Mouse (Mus musculus): ENCODE measurements around the gene Cacna1e. TPM values are rescaled to one million over a fixed set of nuclear protein-coding genes. Genes with fewer than 3 reads are reported as not detected.

Cacna1e gene
- polyA plus RNA-seq, 1 experiment = not detected

GRCm38 (mm10) chr1:154460067-154460466, 424.2 kb downstream of the Cacna1e start:
- Histone ChIP-seq H3K27me3 (ENCODE audit: control insufficient read depth) (no peaks in the 10 kb centered on the region), H3K36me3 (ENCODE audit: control insufficient read depth) (no peaks in the 10 kb centered on the region), H3K9me3 (ENCODE audit: control insufficient read depth, low read length) (no peaks in the 10 kb centered on the region), H3K4me1 (ENCODE audit: control insufficient read depth) (no peaks in the 10 kb centered on the region), H3K4me3 (replicated peaks) (no peak overlapping the region)
- TF ChIP-seq GATA1 (IDR thresholded peaks at IDR 0.05; ENCODE audit: low read length) = no peak
- no peak for TF ChIP-seq TAL1 (IDR thresholded peaks at IDR 0.05; ENCODE audit: low read length)

DNA sequence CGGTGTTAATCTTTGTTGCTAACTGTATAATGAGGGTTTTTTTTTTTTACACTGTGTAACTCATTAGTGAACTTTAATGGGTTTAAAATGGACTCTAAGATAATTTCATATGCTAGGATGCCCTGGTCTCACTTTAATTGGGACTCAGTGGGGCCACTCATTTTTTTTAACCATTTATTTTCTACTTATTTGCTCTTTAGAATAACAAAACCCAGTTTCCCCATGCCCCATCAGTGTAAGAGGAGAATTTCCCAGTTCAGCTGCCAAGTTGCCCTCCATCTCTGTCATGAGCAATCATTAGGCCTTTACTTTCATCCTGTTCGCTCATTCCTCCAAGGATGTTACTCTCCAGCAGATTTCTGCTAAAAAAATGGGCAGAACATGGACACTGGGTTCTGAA, 425.7 kb downstream of the Cacna1e start:
- Histone ChIP-seq H3K4me1 (ENCODE audit: control insufficient read depth) (no peaks in the 10 kb centered on the region), H3K36me3 (ENCODE audit: control insufficient read depth) (no peaks in the 10 kb centered on the region), H3K27me3 (ENCODE audit: control insufficient read depth) (no peaks in the 10 kb centered on the region), H3K9me3 (ENCODE audit: control insufficient read depth, low read length) (no peaks in the 10 kb centered on the region), H3K4me3 (replicated peaks) (no peak overlapping the region)
- TF ChIP-seq TAL1 (IDR thresholded peaks at IDR 0.05; ENCODE audit: low read length) = no peak
- no peak for TF ChIP-seq GATA1 (IDR thresholded peaks at IDR 0.05; ENCODE audit: low read length)

DNA sequence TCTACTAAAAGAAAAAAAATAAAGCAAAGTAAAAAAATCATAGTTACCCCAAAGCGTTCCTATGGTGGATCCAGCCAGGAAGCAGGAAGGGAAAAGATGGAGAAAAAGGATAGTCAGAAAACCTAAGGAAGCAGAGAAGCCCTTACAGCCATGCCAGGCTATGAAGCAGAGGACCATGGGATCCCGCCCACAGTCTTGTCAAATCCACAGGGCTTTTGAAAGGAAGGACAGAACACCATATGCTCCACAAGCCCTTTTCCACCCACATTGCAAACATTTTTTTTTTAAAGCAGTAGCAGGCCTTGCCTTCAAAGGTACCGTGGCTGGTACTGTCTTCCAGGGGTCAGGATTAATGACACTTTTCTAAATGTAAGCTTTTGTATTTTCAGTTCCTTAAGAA, 433.5 kb downstream of the Cacna1e start:
- no peaks in the 10 kb centered on the region for H3K36me3 ChIP-seq (ENCODE audit: control insufficient read depth)
- H3K4me1 ChIP-seq (ENCODE audit: control insufficient read depth) = no peaks in the 10 kb centered on the region
- TF ChIP-seq GATA1 (IDR thresholded peaks at IDR 0.05; ENCODE audit: low read length) (no peak), TAL1 (IDR thresholded peaks at IDR 0.05; ENCODE audit: low read length) (no peak)

DNA sequence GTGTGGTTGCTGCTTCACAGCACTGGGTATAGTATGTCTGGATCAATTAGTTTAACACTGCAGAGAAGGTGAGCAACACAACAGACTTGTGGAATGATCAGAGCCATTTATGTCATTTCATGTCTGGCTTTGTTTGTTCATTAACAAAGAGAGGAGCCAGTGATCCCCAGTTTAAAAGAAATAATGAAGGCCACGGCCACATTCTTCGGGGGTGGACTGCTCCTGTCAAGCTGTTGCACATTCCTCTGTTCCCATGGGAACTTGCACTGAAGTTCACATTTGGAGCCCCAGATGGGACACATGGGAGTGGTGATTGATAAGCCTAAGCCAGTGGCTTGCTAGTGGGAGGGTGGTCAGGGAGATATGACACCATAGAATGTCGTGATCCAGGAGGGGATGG, 437.8 kb downstream of the Cacna1e start:
- Histone ChIP-seq H3K4me1 (ENCODE audit: control insufficient read depth) (no peaks in the 10 kb centered on the region), H3K9me3 (ENCODE audit: control insufficient read depth, low read length) (peaks cover 2% of the 10 kb centered on the region; the same call in 1 of the 2 replicates), H3K4me3 (replicated peaks) (no peak overlapping the region), H3K27me3 (ENCODE audit: control insufficient read depth) (no peaks in the 10 kb centered on the region), H3K36me3 (ENCODE audit: control insufficient read depth) (no peaks in the 10 kb centered on the region)
- TF ChIP-seq GATA1 (IDR thresholded peaks at IDR 0.05; ENCODE audit: low read length) = no peak
- TF ChIP-seq TAL1 (IDR thresholded peaks at IDR 0.05; ENCODE audit: low read length) = no peak

More for the DNA sequence above, 433.5 kb downstream of the Cacna1e start:
- no peaks in the 10 kb centered on the region for H3K9me3 ChIP-seq (ENCODE audit: control insufficient read depth, low read length)
- H3K27me3 ChIP-seq (ENCODE audit: control insufficient read depth) = no peaks in the 10 kb centered on the region
- no peak overlapping the region for H3K4me3 ChIP-seq (replicated peaks)

GRCm38 (mm10) chr1:154433520-154433919, 450.8 kb downstream of the Cacna1e start:
- H3K36me3 ChIP-seq (ENCODE audit: control insufficient read depth) = no peaks in the 10 kb centered on the region
- H3K4me3 ChIP-seq (replicated peaks) = no peak overlapping the region
- H3K9me3 ChIP-seq (ENCODE audit: control insufficient read depth, low read length) = no peaks in the 10 kb centered on the region
- no peaks in the 10 kb centered on the region for H3K27me3 ChIP-seq (ENCODE audit: control insufficient read depth)
- no peaks in the 10 kb centered on the region for H3K4me1 ChIP-seq (ENCODE audit: control insufficient read depth)
- no peak for TF ChIP-seq GATA1 (IDR thresholded peaks at IDR 0.05; ENCODE audit: low read length)
- no peak for TF ChIP-seq TAL1 (IDR thresholded peaks at IDR 0.05; ENCODE audit: low read length)

- no peaks in the 10 kb centered on the region for H3K4me1 ChIP-seq (ENCODE audit: control insufficient read depth)
- no peak overlapping the region for H3K4me3 ChIP-seq (replicated peaks)
- H3K36me3 ChIP-seq (ENCODE audit: control insufficient read depth) = no peaks in the 10 kb centered on the region
- TF ChIP-seq GATA1 (IDR thresholded peaks at IDR 0.05; ENCODE audit: low read length) (no peak), TAL1 (IDR thresholded peaks at IDR 0.05; ENCODE audit: low read length) (no peak)
- H3K27me3 ChIP-seq (ENCODE audit: control insufficient read depth) = no peaks in the 10 kb centered on the region
- H3K9me3 ChIP-seq (ENCODE audit: control insufficient read depth, low read length) = no peaks in the 10 kb centered on the region
These were observed 451.2 kb downstream of the Cacna1e start for GRCm38 (mm10) chr1:154433112-154433511.

- Histone ChIP-seq H3K27me3 (ENCODE audit: control insufficient read depth) (no peaks in the 10 kb centered on the region), H3K36me3 (ENCODE audit: control insufficient read depth) (no peaks in the 10 kb centered on the region), H3K9me3 (ENCODE audit: control insufficient read depth, low read length) (no peaks in the 10 kb centered on the region), H3K4me3 (replicated peaks) (no peak overlapping the region), H3K4me1 (ENCODE audit: control insufficient read depth) (no peaks in the 10 kb centered on the region)
- TF ChIP-seq TAL1 (IDR thresholded peaks at IDR 0.05; ENCODE audit: low read length) (no peak), GATA1 (IDR thresholded peaks at IDR 0.05; ENCODE audit: low read length) (no peak)
These were observed 456.0 kb downstream of the Cacna1e start for GRCm38 (mm10) chr1:154428276-154428675.

- no peak for TF ChIP-seq GATA1 (IDR thresholded peaks at IDR 0.05; ENCODE audit: low read length)
- no peak for TF ChIP-seq TAL1 (IDR thresholded peaks at IDR 0.05; ENCODE audit: low read length)
- peaks cover 6% of the 10 kb centered on the region; the same call in 1 of the 2 replicates for H3K9me3 ChIP-seq (ENCODE audit: control insufficient read depth, low read length)
- H3K36me3 ChIP-seq (ENCODE audit: control insufficient read depth) = no peaks in the 10 kb centered on the region
- no peaks in the 10 kb centered on the region for H3K4me1 ChIP-seq (ENCODE audit: control insufficient read depth)
- H3K27me3 ChIP-seq (ENCODE audit: control insufficient read depth) = no peaks in the 10 kb centered on the region
- H3K4me3 ChIP-seq (replicated peaks) = no peak overlapping the region
These were observed 466.0 kb downstream of the Cacna1e start for GRCm38 (mm10) chr1:154418278-154418677.

DNA sequence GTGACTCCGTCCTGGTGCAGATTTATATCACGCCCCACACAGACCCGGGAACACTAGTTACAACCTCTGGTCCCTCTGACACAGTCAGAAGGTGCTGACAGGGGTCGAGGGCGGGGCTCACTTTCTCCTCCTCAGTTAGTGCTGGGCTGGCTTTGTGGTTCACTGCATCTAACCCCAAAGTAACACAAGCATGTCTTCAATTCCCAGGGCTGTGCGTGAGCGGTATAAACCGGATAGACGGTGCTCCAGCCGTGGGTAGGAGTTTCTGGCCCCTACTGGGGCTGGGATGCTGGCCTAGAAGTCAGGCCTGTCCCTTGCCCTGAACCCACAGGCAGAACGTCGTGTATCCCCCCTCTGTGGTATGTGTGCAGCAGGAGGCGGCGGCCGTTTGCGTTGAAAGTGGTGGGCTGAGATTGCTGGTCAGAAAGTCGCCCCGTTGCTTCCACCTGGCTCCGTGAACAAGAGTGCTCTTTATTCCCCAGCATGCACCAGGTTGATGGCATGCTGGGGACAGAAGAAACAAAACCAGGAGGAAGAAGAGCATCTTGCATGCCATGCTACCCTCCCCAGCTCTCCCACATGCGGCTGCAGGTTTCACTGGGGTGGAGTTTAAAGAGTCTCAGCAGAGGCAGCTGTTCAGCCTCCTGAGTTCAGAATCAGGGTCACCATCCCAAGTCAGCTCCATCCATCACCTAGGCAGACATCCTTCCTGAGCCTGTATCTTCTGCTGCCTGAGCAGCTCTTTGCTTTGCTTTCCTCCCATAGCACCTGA, 467.7 kb downstream of the Cacna1e start:
- Histone ChIP-seq H3K36me3 (ENCODE audit: control insufficient read depth) (no peaks in the 10 kb centered on the region), H3K4me1 (ENCODE audit: control insufficient read depth) (no peaks in the 10 kb centered on the region), H3K27me3 (ENCODE audit: control insufficient read depth) (no peaks in the 10 kb centered on the region), H3K4me3 (replicated peaks) (no peak overlapping the region), H3K9me3 (ENCODE audit: control insufficient read depth, low read length) (peaks cover 6% of the 10 kb centered on the region; the same call in 1 of the 2 replicates)
- no peak for TF ChIP-seq GATA1 (IDR thresholded peaks at IDR 0.05; ENCODE audit: low read length)
- TF ChIP-seq TAL1 (IDR thresholded peaks at IDR 0.05; ENCODE audit: low read length) = no peak
